Mouse (Mus musculus) cerebellum, adult 9-11 months (tissue): Measurements from ENCODE around the gene Trp53tg5.

Experiments
- DNase-seq: peaks from one replicate; pipeline ENCODE4 v3.0.0; 2022

Gene Trp53tg5

GRCm38 (mm10) chr2:164429881-164430615 is 43.5 kb downstream of the Trp53tg5 start:
- no peak for DNase-seq

- DNase-seq: no peak
Measured at GRCm38 (mm10) chr2:164428451-164428850, 45.1 kb downstream of the Trp53tg5 start.

DNA sequence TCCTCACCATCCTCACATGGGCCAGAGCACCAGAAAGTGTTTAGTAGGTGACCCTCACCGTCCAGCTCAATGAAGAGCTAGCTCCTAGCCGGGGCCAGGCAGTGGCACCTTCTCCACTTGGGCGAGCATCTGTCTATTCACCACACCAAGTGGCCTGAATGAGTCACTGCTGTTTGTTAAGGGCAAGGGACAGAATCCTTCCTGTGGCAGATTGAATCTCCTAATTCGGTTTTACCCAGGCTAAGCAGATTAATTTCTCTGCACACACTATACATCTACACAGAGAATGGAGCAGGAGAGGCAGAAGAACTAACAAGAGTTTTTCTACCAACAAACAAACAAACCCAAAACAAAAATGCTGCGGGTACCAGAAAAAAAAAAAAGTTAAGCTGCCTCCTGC is 46.6 kb downstream of the Trp53tg5 start:
- no peak for DNase-seq

- no peak for DNase-seq
Measured at GRCm38 (mm10) chr2:164426121-164426520, 47.4 kb downstream of the Trp53tg5 start.

GRCm38 (mm10) chr2:164425401-164425800 is 48.1 kb downstream of the Trp53tg5 start:
- DNase-seq: no peak

GRCm38 (mm10) chr2:164424406-164424805 is 49.1 kb downstream of the Trp53tg5 start:
- DNase-seq: no peak

- DNase-seq: peak; percentile 12
Measured at GRCm38 (mm10) chr2:164423464-164423863, 50.1 kb downstream of the Trp53tg5 start.

GRCm38 (mm10) chr2:164422675-164423393 is 50.7 kb downstream of the Trp53tg5 start:
- no peak for DNase-seq

DNA sequence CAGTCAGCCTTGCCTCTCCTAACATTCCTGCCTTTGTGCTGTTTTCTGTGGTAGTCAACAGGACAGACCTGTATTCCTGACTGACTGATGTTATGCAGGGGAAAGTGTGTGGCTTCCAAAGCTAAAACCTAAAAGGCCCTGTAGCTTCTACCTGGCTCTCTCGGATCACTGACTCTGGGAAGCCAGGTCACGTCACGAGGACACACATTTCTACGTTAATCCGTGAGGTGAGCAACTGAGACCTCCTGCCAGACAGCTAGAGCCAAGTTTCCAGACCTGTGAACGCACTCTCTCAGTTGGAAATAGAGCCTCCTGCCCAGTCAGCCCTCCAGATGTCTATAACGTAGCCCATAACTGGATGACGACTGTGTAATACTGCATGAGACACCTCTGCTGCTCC is 51.5 kb downstream of the Trp53tg5 start:
- DNase-seq: no peak

GRCm38 (mm10) chr2:164421306-164421705 is 52.2 kb downstream of the Trp53tg5 start:
- no peak for DNase-seq
